Mouse (Mus musculus): ENCODE measurements around the gene Clcf1. TPM values are rescaled to one million over a fixed set of nuclear protein-coding genes. Genes with fewer than 3 reads are reported as not detected.
A peak's percentile ranks its signal among the peaks of the same experiment; 100 is the strongest.

Clcf1 gene
- polyA plus RNA-seq, 1 experiment from 2014 or later: 0.87 TPM

- Histone ChIP-seq H3K27ac (no peak overlapping the region), H3K9ac (peak overlapping the region; percentile 68), H3K9me3 (no peaks in the 10 kb centered on the region), H3K4me1 (peaks cover 31% of the 10 kb centered on the region), H3K27me3 (replicated peaks) (peaks cover 74% of the 10 kb centered on the region), H3K4me3 (peak overlapping the region; percentile 56), H3K4me2 (replicated peaks) (peak overlapping the region; percentile 98), H3K36me3 (no peaks in the 10 kb centered on the region)
- WGBS: 1% methylated on average over 64 of the region's 81 CpGs
- peak; percentile 45; the same call in 1 of the 2 replicates for ATAC-seq (ENCODE audit: low FRiP score, low read depth)
Observed at GRCm38 (mm10) chr19:4214771-4215450, 873 bp downstream of the Clcf1 start.

GRCm38 (mm10) chr19:4215451-4215840 is 1.4 kb downstream of the Clcf1 start:
- Histone ChIP-seq H3K9ac (peak overlapping the region; percentile 68), H3K27ac (no peak overlapping the region), H3K4me1 (peaks cover 31% of the 10 kb centered on the region), H3K36me3 (no peaks in the 10 kb centered on the region), H3K4me2 (replicated peaks) (peak overlapping the region; percentile 98), H3K4me3 (peak overlapping the region; percentile 56), H3K9me3 (no peaks in the 10 kb centered on the region), H3K27me3 (replicated peaks) (peaks cover 77% of the 10 kb centered on the region)
- no peak for ATAC-seq (ENCODE audit: low FRiP score, low read depth)
- WGBS: 2% methylated on average over 15 of the region's 21 CpGs

GRCm38 (mm10) chr19:4216041-4216685 is 2.1 kb downstream of the Clcf1 start:
- no peaks in the 10 kb centered on the region for H3K9me3 ChIP-seq
- WGBS: 21% methylated on average over 14 of the region's 14 CpGs
- H3K27me3 ChIP-seq (replicated peaks): peaks cover 79% of the 10 kb centered on the region
- no peak overlapping the region for H3K9ac ChIP-seq
- peaks cover 31% of the 10 kb centered on the region for H3K4me1 ChIP-seq
- H3K4me2 ChIP-seq (replicated peaks): peak overlapping the region; percentile 35
- no peak overlapping the region for H3K27ac ChIP-seq
- H3K4me3 ChIP-seq: peak overlapping the region; percentile 3; the same call in 1 of the 2 replicates
- no peaks in the 10 kb centered on the region for H3K36me3 ChIP-seq
- no peak for ATAC-seq (ENCODE audit: low FRiP score, low read depth)

- Histone ChIP-seq H3K4me3 (peak overlapping the region; percentile 2; the same call in 1 of the 2 replicates), H3K4me2 (replicated peaks) (0 out of 2 replicates have a peak overlapping the region, but pooled peaks have one; percentile 12), H3K4me1 (peaks cover 35% of the 10 kb centered on the region), H3K27ac (no peak overlapping the region), H3K9me3 (no peaks in the 10 kb centered on the region), H3K36me3 (no peaks in the 10 kb centered on the region), H3K27me3 (replicated peaks) (peaks cover 71% of the 10 kb centered on the region), H3K9ac (no peak overlapping the region)
- no peak for ATAC-seq (ENCODE audit: low FRiP score, low read depth)
- WGBS: 13% methylated on average over 5 of the region's 5 CpGs
Observed at GRCm38 (mm10) chr19:4217140-4217539, 3.1 kb downstream of the Clcf1 start.

GRCm38 (mm10) chr19:4217855-4218254 is 3.8 kb downstream of the Clcf1 start:
- Histone ChIP-seq H3K9me3 (no peaks in the 10 kb centered on the region), H3K4me2 (replicated peaks) (no peak overlapping the region), H3K27me3 (replicated peaks) (peaks cover 65% of the 10 kb centered on the region), H3K36me3 (no peaks in the 10 kb centered on the region), H3K9ac (no peak overlapping the region), H3K4me1 (peaks cover 38% of the 10 kb centered on the region), H3K4me3 (no peak overlapping the region), H3K27ac (no peak overlapping the region)
- 61% methylated on average over 3 of the region's 3 CpGs for WGBS
- ATAC-seq (ENCODE audit: low FRiP score, low read depth): no peak

GRCm38 (mm10) chr19:4218293-4218692 is 4.3 kb downstream of the Clcf1 start:
- WGBS: 83% methylated on average over 11 of the region's 11 CpGs
- H3K27ac ChIP-seq: no peak overlapping the region

GRCm38 (mm10) chr19:4218784-4219183 is 4.7 kb downstream of the Clcf1 start:
- 83% methylated on average over 1 of the region's 1 CpGs for WGBS
- Histone ChIP-seq H3K4me1 (peaks cover 34% of the 10 kb centered on the region), H3K27me3 (replicated peaks) (peaks cover 56% of the 10 kb centered on the region), H3K4me2 (replicated peaks) (no peak overlapping the region), H3K4me3 (no peak overlapping the region), H3K36me3 (no peaks in the 10 kb centered on the region), H3K9ac (no peak overlapping the region), H3K9me3 (no peaks in the 10 kb centered on the region), H3K27ac (no peak overlapping the region)
- ATAC-seq (ENCODE audit: low FRiP score, low read depth): no peak

More at GRCm38 (mm10) chr19:4218293-4218692, 4.3 kb downstream of the Clcf1 start:
- Histone ChIP-seq H3K9me3 (no peaks in the 10 kb centered on the region), H3K4me2 (replicated peaks) (no peak overlapping the region), H3K4me1 (peaks cover 38% of the 10 kb centered on the region), H3K36me3 (no peaks in the 10 kb centered on the region), H3K9ac (no peak overlapping the region), H3K27me3 (replicated peaks) (peaks cover 60% of the 10 kb centered on the region), H3K4me3 (no peak overlapping the region)
- ATAC-seq (ENCODE audit: low FRiP score, low read depth): no peak

- H3K27me3 ChIP-seq (replicated peaks): peaks cover 44% of the 10 kb centered on the region
- H3K27ac ChIP-seq: no peak overlapping the region
- H3K9me3 ChIP-seq: no peaks in the 10 kb centered on the region
- peaks cover 22% of the 10 kb centered on the region for H3K4me1 ChIP-seq
- no peak overlapping the region for H3K4me3 ChIP-seq
- ATAC-seq (ENCODE audit: low FRiP score, low read depth): no peak
- WGBS: 84% methylated on average over 6 of the region's 6 CpGs
- H3K9ac ChIP-seq: no peak overlapping the region
- no peaks in the 10 kb centered on the region for H3K36me3 ChIP-seq
- no peak overlapping the region for H3K4me2 ChIP-seq (replicated peaks)
Observed at GRCm38 (mm10) chr19:4219943-4220342, 5.9 kb downstream of the Clcf1 start.

- Histone ChIP-seq H3K27ac (no peak overlapping the region), H3K4me1 (peaks cover 17% of the 10 kb centered on the region), H3K9ac (no peak overlapping the region), H3K9me3 (no peaks in the 10 kb centered on the region), H3K36me3 (no peaks in the 10 kb centered on the region), H3K27me3 (replicated peaks) (peaks cover 39% of the 10 kb centered on the region), H3K4me3 (no peak overlapping the region), H3K4me2 (replicated peaks) (no peak overlapping the region)
- no peak for ATAC-seq (ENCODE audit: low FRiP score, low read depth)
- WGBS: 74% methylated on average over 4 of the region's 4 CpGs
Observed at GRCm38 (mm10) chr19:4220416-4220815, 6.4 kb downstream of the Clcf1 start.

- Histone ChIP-seq H3K4me1 (peaks cover 12% of the 10 kb centered on the region; the same call in 1 of the 2 replicates), H3K36me3 (no peaks in the 10 kb centered on the region), H3K4me2 (replicated peaks) (no peak overlapping the region), H3K9ac (no peak overlapping the region), H3K27me3 (replicated peaks) (peaks cover 34% of the 10 kb centered on the region), H3K9me3 (no peaks in the 10 kb centered on the region), H3K27ac (no peak overlapping the region), H3K4me3 (no peak overlapping the region)
- WGBS: 56% methylated on average over 14 of the region's 14 CpGs
- ATAC-seq (ENCODE audit: low FRiP score, low read depth): no peak
Observed at GRCm38 (mm10) chr19:4220957-4221743, 7.1 kb downstream of the Clcf1 start.

- H3K27ac ChIP-seq: no peak overlapping the region
- H3K27me3 ChIP-seq (replicated peaks): peaks cover 24% of the 10 kb centered on the region
- no peak overlapping the region for H3K4me3 ChIP-seq
- ATAC-seq (ENCODE audit: low FRiP score, low read depth): no peak
- no peaks in the 10 kb centered on the region for H3K9me3 ChIP-seq
- H3K36me3 ChIP-seq: no peaks in the 10 kb centered on the region
- H3K4me1 ChIP-seq: 0 out of 2 replicates have a peak, but pooled peaks cover 7% of the 10 kb centered on the region
- H3K4me2 ChIP-seq (replicated peaks): no peak overlapping the region
- H3K9ac ChIP-seq: no peak overlapping the region
- 81% methylated on average over 11 of the region's 11 CpGs for WGBS
Observed at GRCm38 (mm10) chr19:4222165-4222564, 8.1 kb downstream of the Clcf1 start.

- Histone ChIP-seq H3K4me1 (0 out of 2 replicates have a peak, but pooled peaks cover 6% of the 10 kb centered on the region), H3K36me3 (no peaks in the 10 kb centered on the region), H3K4me2 (replicated peaks) (no peak overlapping the region), H3K27ac (no peak overlapping the region), H3K4me3 (no peak overlapping the region), H3K9ac (0 out of 2 replicates have a peak overlapping the region, but pooled peaks have one; percentile 8), H3K9me3 (no peaks in the 10 kb centered on the region), H3K27me3 (replicated peaks) (peaks cover 9% of the 10 kb centered on the region)
- ATAC-seq (ENCODE audit: low FRiP score, low read depth): no peak
- WGBS: 87% methylated on average over 7 of the region's 7 CpGs
Observed at GRCm38 (mm10) chr19:4226779-4227178, 12.7 kb downstream of the Clcf1 start.

Measured in neural tube, embryonic 12.5 days (tissue).